Mouse (Mus musculus) Muller cell, postnatal 12 days (primary cell): ENCODE results near the gene Adh5.

Source experiments
- DNase-seq: peaks from one replicate; pipeline ENCODE4 v3.0.0-alpha.2; 2015; ENCODE audit errors: inconsistent ontology term

Adh5 gene

DNA sequence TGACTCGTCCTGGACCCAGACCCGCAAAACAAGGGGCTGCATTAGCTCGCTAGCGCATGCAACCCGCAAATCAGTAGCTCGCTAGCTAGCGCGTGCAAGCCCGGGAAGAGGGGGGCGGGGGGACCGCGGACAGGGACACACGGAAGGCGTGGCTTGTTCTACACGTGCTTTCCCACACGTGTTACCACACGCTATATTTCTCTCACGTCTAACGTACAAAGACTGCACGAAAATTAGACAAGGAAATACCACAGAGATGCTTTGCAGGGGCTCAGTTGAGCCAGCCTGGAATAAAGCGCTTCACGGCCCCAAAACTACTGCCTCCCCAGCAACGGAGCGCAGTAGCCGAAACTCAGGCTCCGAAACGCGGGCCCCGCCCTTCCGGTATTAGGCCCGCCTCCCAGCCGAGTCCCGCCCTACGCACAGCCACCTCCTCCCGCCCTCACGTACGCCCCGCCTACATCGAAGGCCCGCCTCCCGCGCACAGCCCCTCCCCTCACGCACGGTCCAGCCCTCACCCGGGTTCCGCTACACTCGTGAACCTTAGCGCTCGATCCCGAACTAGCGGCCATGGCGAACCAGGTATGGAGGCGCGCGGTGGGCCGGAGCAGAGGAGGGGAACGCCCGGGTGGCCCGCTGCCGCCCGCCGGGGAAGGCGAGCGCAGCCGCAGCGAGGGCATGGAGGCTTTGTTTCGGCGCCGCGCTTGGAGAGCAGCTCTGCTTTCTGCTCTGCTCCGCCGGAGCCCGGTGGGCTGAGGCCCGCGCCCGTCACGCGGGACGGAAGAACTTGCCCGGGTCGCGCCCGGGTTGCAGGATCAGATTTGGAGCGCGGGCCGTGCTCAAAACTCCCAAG is at the start of gene Adh5:
Gene Adh5 (plus strand): TSS at position 482 of the 853 bp plus-strand sequence.
- DNase-seq, result peak; percentile 97

DNA sequence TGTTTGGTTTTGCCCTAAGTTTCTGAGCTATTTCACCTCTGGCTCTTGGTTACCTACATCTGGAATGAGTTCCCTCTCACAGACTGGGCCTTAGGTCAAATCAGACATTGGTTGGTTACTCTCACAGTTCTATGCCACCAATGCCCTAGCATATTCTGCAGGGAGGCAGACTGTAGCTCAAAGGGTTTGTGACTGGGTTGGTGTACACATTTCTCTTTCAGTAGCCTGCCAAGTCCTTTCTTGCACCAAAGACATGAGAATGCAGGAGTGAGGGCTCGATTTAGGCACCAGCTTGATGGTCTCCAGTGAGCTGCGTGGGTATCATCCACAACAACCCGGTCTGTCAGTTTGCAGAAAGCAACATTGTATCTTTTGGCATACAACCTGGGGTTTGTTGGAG is 38.0 kb upstream of the Adh5 start:
- DNase-seq, result no peak

DNA sequence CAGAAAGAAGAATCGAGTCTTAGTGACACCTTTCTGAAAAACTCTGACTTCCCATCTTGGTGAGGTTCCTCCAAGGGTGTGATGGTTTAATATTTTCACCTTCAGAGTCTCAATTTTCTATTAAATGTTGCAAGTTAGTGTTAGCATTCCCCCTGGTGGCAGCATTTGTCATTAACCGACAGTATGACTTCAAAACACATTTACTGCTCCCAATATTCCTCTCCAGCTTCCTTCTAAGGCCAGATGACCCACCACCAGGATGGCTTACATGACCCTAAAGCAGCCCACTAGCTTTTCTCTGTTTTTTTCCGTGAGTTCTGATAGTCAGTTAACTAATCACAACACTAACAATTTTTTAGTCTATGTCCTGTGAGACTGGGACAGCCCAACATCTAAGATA is 37.6 kb upstream of the Adh5 start:
- DNase-seq, result peak; percentile 27

DNA sequence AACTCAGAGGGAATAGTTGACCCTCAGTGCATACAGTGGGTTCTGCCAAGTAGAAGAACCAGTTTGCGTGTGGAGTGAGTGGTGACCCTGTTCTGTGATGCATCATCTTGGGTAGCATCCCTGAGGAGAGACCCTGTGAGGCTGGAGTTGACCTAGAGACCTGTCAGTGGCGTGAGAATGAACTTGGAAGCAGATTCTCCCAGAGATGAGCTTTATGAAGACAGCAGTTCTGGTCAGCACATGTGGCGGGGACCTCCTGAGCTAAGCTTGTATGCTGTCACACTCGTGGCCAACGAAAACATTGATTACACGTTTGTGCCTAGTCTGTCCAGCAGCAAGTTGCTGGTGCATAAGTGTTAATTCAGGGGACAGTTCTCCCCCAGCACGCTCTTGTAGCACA is 37.1 kb upstream of the Adh5 start:
- no peak for DNase-seq

DNA sequence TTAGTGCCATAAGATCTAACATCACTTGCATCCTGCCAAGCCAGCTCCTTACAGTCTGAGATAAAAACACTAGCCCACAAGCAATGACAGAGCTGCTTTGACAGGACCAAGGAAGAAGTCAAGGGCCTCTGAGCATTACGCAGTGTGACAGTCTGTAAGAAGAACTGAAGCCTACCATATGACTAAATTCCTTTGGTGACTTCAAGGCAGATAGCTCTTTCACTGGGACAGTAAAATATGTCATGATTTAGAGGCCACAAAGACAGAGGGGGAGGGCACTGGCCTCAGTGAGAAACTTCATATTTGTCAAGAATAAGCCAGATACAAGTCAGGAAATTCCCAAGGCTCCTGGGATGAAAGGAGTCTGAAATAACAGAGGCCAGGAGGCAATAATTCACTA is 35.0 kb upstream of the Adh5 start:
- DNase-seq, result no peak

DNA sequence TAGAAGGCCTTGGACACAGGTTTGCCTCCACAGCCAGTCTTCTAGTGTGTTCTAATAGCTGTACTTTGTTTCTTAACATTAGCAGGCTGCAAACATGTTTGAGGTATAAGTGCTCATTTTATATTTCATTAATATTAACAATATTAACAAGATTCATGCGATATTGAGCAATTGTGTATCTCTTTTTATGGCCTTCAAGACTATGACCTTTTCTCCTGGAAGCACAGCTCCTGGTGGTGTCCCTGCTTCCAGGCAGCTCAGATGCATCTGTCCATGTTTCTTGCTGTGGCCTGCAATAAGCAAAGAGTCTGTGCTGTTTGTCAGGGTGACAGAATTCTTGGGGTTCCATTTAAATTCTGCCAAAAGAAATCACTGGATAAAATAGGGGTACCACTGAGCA is 33.3 kb upstream of the Adh5 start:
- DNase-seq, result no peak

DNA sequence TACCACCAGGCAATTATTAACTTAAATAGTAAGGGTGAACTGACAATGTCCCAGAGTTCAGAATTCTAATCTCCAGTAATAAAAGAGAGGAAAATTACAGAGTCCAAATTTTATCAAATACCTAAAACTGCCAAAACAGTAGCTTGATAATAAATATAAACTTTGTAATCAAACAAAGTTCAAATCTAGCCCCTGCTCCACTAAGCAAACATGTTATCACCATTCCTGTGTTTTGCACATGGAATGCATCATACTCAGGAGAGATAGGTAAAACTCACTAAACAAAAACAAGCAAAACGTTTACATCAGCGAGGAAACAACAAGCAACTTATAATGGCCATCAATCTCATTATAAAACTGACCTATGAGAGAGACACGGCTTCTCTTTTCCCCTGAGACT is 32.7 kb upstream of the Adh5 start:
- no peak for DNase-seq

DNA sequence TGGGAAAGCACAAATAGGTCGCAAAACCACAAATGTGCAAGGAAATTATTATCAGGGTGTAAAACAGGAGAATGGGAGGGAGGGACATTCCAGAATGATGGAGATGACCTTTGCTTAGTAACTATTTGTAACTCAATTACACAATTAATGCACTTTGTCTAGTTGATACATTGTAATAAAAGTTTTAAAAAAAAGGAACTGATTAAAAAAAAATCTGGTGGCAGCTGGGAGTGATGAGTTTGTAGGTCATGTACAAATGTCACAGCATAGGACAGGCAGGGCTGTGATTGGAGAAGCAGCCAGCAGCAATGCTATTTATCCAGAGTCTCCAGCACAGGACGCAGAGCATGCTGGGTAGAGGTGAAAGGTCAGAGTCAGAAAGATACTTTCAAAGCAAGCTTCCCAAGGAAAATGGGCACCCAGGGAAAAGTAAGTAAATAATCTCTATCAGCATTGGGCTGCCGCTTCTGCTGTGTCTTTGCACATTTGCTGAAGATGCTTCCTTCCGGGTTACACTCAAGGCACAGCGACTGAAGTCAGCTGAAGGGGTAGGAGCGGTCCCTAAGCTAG is 27.7 kb upstream of the Adh5 start, which contains the start of gene Adh4:
Gene Adh4 (plus strand): TSS at position 346 of the 570 bp plus-strand sequence.
- peak; percentile 21 for DNase-seq

DNA sequence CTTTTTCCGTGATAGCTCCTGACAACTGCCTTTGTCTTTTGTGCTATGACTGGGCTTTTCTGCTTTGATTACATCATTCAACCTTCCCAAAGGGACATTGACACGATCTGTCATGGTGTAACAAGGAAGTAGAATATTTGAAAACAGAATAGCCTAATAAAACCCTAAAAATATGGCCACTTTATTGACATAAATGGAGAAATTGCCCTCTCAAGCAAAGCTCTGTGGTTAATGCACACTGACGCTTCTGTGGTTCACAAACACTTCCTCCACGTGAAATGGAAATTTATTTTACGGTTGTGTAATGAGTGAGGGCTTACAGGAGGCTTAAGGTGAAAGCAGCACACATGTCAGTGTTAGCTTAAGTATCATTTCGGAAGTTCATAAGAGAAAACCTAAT is 23.5 kb upstream of the Adh5 start:
- DNase-seq, result no peak

DNA sequence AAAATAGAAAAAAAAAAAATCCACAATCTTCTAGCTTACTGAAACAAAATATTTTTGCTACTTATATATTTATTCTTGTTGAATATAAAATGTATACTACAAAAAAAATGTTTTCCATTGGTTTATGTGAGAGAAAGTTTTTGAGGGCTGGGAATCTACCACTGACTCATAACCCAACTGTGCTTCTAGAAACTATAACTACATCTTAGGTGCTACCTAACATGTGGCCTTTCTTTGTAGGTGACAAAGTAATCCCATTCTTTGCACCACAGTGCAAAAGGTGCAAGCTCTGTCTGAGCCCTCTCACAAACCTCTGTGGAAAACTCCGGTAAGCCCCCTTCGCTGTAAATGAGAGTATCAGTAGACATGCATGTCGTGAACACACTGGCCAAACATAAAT is 22.5 kb upstream of the Adh5 start:
- DNase-seq, result no peak

DNA sequence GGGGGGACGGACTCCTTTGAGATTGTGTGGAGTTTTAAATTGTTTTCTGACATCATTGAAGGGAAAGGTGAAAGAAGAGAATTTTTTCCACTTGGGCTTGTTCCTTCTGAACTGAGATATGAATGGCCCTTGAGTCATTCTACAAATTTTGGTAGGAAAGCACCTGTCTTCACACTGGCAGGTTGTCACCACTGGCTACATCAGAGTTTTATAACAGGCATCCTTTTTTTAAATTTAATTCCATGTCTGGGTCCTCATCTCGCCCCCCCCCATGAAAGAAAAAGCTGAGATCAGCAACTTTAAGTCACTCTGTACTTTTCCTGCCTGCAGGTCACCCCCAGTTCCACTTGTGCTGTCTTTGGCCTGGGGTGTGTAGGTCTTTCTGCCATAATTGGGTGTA is 19.2 kb upstream of the Adh5 start:
- no peak for DNase-seq

DNA sequence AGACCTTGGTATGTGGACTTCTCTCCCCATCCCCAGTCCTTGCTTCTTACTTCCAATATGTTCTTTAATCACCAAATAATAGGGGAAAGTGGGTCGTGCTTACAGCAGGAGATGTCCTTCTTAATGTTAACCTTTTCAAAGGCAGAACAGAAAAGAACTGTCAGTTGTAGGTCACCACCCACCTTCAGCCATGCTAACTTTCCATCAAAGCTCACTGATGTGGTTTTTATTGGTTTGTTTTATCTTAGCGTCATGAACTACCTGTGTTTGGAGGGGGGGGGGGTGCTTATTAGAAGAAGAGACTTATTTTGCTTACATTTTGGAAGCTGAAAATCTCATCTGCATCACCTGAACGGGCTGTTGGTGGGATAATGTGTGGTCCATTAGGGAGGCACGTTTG is 18.6 kb upstream of the Adh5 start:
- no peak for DNase-seq

DNA sequence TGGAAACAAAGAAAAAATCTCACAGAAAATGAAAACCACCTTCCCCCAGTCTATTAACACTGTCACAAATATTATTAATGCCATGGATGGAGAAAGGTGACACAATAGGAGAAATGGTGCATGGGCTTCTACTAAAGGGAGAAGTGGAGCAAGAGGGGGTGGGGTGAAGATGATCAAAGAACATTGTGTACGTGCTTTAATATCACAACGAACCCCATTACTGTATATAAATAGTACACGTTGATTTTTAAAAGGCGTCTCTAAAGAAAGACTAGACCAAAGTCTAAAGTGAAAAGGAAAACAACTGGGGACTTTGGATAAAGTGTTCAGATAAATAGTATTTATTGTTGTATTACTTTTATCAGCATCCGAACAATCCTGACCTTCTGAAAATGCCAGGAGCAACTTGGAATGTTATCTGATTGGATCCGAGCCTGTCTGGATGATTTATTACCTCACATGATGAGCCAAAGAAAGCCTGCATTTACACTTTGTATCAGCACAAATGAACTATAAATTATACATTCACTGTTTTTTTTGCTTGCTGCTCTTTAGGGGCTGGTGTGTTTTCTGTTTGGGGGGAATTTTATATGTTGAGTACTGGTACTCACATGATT is 12.4 kb upstream of the Adh5 start:
- DNase-seq, result no peak

DNA sequence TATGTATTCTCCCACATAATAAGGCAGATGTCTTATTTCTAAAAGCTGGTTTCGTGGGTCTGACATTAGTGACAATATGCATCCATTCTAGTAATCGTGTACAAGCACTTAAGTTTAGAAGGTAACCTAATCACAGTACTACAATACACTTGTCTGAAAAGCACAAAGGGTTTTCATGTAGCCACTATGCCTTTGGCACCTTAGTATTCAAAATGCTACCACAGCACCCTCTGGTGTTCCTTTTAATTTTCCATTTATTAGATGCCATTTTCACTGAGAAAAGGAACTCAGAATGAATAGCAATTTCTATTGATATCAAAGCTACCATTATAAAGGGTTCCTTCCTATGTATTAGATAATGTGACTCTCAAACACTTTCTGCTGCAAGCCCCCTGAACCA is 11.1 kb upstream of the Adh5 start:
- DNase-seq, result no peak

DNA sequence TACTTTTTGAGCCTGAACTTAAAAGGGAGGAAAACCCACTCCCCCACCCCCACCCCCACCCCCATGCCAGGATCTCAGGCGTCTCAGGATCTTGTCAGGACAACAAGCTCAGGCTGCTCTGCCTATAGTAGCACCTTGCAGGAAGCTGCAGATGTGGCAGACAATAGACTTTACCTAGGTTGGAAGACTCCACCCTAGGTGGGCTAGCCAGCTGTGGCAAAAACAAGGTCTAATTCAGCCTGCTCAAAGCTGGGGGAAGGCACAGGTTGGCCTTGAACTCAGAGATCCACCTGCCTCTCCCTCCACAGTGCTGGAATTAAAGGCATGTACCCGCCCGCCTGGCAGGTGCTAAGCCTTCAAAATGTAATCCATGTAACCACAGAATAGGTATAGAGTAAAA is 4.2 kb upstream of the Adh5 start:
- DNase-seq, result no peak

DNA sequence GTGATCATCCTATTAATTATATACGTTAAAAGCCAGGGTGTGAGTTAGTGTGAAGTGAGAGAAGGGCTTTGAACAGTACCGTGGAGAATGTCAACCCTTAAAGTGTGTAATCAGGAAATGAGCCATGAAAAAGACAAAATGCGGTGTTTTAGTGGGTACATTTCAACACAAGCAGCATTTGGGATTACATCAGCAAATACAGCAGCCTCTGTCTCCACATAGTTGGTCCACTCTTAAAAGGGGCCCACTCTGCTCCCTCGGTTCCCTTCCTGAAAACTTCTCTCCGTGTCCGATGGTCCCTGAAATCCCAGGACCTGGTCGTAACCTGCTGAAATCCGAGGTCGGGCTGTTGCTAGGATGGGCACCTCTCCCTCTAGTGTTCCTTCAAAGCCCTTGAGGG is 690 bp upstream of the Adh5 start:
- no peak for DNase-seq

DNA sequence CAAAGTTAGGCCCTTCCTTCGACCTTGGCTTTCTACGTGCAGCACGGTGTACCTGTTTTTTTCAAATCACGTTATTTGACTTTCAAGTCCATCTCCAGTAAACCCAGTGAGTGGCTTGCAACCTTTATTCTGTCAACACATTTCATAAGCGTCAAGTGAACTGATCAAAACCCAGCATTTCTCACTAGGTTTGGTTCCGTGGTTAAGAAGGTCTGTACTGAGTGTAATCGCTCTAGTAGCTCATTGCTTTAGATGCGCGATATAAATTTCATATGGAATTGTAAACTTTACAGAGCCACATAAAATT is 525 bp downstream of the Adh5 start:
- no peak for DNase-seq

DNA sequence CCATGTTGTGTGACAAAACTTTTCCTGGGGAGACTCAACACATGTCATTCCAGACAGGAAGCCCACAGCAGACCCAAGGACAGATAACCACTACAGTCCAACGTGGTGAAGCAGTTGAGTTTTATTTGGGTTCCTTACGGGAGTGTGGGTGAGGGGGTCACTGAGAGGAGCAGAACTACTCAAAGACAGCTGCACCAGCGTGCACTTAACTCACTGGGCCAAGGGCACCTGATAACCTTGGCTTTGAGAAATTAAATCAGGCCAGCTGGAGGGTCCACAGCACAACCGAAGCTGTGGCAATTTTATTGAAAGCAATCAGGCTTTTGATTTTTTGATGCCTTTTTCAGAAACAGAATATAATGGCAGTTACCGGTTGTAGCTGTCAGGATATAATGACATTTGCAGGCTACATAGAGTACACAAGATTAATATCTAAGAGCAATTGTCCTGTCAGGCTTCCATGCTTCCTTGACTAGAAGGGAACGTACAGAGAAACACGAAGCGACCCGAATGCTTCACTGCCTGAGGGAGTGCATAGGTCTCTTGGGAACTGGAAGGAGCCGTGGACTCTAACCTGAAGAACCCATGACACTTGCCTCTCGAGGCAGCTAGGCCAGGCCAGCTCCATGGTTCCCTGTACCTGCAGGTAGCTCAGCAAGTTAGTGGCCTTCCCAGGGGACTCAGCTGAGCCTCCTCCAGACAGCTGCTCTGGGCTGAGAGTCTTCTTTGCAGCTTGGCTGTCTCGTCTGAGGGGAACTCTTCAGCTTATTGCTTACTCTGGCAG is 5.4 kb downstream of the Adh5 start:
- DNase-seq, result no peak

DNA sequence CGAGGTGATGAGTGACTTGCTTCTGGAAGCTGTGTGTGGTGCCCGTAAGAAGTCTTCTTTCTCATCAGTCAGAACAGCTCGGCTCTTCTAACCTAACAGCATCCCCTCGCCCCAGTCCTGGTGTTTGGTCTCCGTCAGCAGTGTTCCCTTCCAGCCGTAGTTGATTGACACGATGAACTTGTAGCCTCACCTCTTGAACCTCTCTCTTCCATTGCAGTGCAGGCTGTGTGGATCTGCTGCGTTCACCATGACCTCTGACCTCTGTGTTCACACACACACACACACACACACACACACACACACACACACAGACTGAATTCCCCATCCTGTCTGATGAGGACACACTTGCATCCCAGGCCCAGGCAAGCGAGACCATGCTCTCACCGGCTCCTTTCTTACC is 9.3 kb downstream of the Adh5 start:
- no peak for DNase-seq

DNA sequence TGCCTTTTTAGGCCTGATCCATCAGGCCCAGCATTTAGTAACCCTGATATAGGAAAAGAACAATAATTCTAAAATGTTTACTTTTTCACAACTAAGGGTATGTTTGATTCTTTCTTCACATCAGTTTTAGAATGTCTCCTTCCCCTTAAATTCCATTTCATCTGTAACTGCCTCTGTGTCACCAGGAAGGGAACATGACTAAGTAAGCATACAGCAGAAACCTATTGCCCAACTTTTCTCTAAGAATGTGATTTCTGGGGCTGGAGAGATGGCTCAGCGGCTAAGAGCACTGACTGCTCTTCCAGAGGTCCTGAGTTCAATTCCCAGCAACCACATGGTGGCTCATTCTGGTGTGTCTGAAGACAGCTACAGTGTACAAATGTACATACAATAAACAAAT is 11.3 kb downstream of the Adh5 start:
- DNase-seq, result no peak

DNA sequence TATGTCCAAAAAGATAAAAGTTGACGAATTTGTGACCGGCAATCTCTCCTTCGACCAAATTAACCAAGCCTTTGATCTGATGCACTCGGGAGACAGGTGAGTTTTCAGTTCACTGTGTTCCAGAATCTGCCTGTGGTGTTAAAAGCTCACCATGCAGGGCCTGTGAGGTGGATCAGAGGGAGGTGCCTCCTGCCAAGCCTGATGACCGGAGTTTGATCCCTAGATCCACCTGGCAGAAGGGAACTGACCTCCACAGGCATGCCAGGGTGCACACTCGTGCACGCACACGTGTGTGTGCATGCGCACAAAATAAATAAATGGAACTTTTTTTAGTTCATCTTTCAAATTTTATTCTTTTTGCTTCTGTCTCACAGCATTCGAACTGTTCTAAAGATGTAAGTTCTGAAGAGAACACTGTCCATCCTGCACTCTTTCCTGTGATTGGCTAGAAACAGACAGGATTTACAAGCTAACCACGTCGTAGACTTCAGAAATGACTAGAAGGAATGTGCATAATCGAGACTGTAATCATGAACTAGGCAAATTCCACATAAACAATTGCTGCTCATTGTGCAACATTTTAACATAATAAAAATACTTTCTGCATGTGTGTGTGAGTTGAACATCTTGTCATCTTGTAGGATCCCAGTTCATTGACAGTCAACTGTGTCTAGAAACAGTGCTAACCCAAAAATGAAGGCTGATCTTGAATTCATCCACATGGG is 12.0 kb downstream of the Adh5 start:
- peak; percentile 38 for DNase-seq

DNA sequence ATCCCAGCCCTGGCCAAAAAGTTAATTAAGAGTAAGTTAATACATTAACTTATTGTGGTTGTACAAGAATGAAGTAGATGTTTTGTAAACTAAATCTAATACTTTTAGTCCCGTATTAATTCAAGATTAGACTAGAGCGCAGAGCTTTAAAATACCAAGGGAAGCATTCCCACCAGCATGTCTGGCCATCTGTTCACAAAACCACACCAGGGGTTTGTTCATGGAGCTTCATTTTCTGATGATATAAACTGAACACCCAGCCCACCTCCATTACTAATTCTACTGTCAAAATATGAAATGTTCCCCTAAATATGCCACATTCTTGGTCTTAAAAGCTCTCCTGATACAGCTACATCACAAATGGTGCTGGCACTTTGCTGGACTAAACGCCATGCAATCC is 15.5 kb downstream of the Adh5 start:
- no peak for DNase-seq
